Mouse (Mus musculus): Measurements from ENCODE around the gene Kcnh7. TPM values are rescaled to one million over a fixed set of nuclear protein-coding genes. Genes with fewer than 3 reads are reported as not detected.
"Not testable (repeated sequence)": the region's sequence is repeated elsewhere in the genome, so short reads cannot be mapped to it uniquely, and the experiment has no call there.

The Kcnh7 gene
- polyA plus RNA-seq, 1 experiment from 2014 or later: 4.5 TPM

GRCm38 (mm10) chr2:62715260-62715659 is 468.8 kb downstream of the Kcnh7 start:
- Histone ChIP-seq H3K36me3 (no peaks in the 10 kb centered on the region), H3K9ac (no peak overlapping the region), H3K9me3 (replicated peaks) (no peaks in the 10 kb centered on the region), H3K4me2 (no peak overlapping the region), H3K4me1 (replicated peaks) (no peaks in the 10 kb centered on the region), H3K27me3 (replicated peaks) (no peaks in the 10 kb centered on the region), H3K27ac (ENCODE audit: poor library complexity, severe bottlenecking) (no peak overlapping the region), H3K4me3 (no peak overlapping the region)
- ATAC-seq (ENCODE audit: insufficient number of reproducible peaks, low FRiP score): no peak
- 83% methylated on average over 4 of the region's 4 CpGs for WGBS

GRCm38 (mm10) chr2:62714362-62714761 is 469.7 kb downstream of the Kcnh7 start:
- H3K36me3 ChIP-seq; ATAC-seq (ENCODE audit: insufficient number of reproducible peaks, low FRiP score); H3K4me2 ChIP-seq; H3K4me1 ChIP-seq (replicated peaks); H3K27me3 ChIP-seq (replicated peaks); H3K27ac ChIP-seq (ENCODE audit: poor library complexity, severe bottlenecking); H3K4me3 ChIP-seq; H3K9ac ChIP-seq; H3K9me3 ChIP-seq (replicated peaks): not testable (repeated sequence)
- 84% methylated on average over 4 of the region's 4 CpGs for WGBS

- H3K27me3 ChIP-seq (replicated peaks): no peaks in the 10 kb centered on the region
- no peaks in the 10 kb centered on the region for H3K4me1 ChIP-seq (replicated peaks)
- WGBS: 89% methylated on average over 1 of the region's 1 CpGs
Observed at GRCm38 (mm10) chr2:62709633-62710032, 474.5 kb downstream of the Kcnh7 start.

GRCm38 (mm10) chr2:62706313-62706712 is 477.8 kb downstream of the Kcnh7 start:
- H3K27ac ChIP-seq (ENCODE audit: poor library complexity, severe bottlenecking): no peak overlapping the region
- no peak overlapping the region for H3K9ac ChIP-seq
- 83% methylated on average over 3 of the region's 3 CpGs for WGBS
- ATAC-seq (ENCODE audit: insufficient number of reproducible peaks, low FRiP score): no peak
- H3K36me3 ChIP-seq: no peaks in the 10 kb centered on the region
- H3K4me2 ChIP-seq: no peak overlapping the region
- H3K9me3 ChIP-seq (replicated peaks): no peaks in the 10 kb centered on the region
- no peaks in the 10 kb centered on the region for H3K4me1 ChIP-seq (replicated peaks)
- H3K4me3 ChIP-seq: no peak overlapping the region
- no peaks in the 10 kb centered on the region for H3K27me3 ChIP-seq (replicated peaks)

More at GRCm38 (mm10) chr2:62709633-62710032, 474.5 kb downstream of the Kcnh7 start:
- Histone ChIP-seq H3K9ac (no peak overlapping the region), H3K4me2 (no peak overlapping the region), H3K9me3 (replicated peaks) (no peaks in the 10 kb centered on the region), H3K36me3 (no peaks in the 10 kb centered on the region), H3K4me3 (no peak overlapping the region), H3K27ac (ENCODE audit: poor library complexity, severe bottlenecking) (no peak overlapping the region)
- ATAC-seq (ENCODE audit: insufficient number of reproducible peaks, low FRiP score): no peak

GRCm38 (mm10) chr2:62685934-62686333 is 498.2 kb downstream of the Kcnh7 start:
- Histone ChIP-seq H3K27ac (ENCODE audit: poor library complexity, severe bottlenecking) (no peak overlapping the region), H3K4me3 (no peak overlapping the region), H3K9me3 (replicated peaks) (no peaks in the 10 kb centered on the region), H3K9ac (no peak overlapping the region), H3K4me2 (no peak overlapping the region), H3K4me1 (replicated peaks) (0 out of 2 replicates have a peak, but pooled peaks cover 3% of the 10 kb centered on the region), H3K36me3 (peaks cover 3% of the 10 kb centered on the region; the same call in 1 of the 2 replicates), H3K27me3 (replicated peaks) (no peaks in the 10 kb centered on the region)
- 82% methylated on average over 6 of the region's 6 CpGs for WGBS
- ATAC-seq (ENCODE audit: insufficient number of reproducible peaks, low FRiP score): no peak

- no peaks in the 10 kb centered on the region for H3K27me3 ChIP-seq (replicated peaks)
- no peak overlapping the region for H3K9ac ChIP-seq
- H3K4me1 ChIP-seq (replicated peaks): 0 out of 2 replicates have a peak, but pooled peaks cover 10% of the 10 kb centered on the region
- no peak overlapping the region for H3K27ac ChIP-seq (ENCODE audit: poor library complexity, severe bottlenecking)
- ATAC-seq (ENCODE audit: insufficient number of reproducible peaks, low FRiP score): no peak
- no peak overlapping the region for H3K4me3 ChIP-seq
- H3K4me2 ChIP-seq: no peak overlapping the region
- no peaks in the 10 kb centered on the region for H3K9me3 ChIP-seq (replicated peaks)
- 49% methylated on average over 3 of the region's 3 CpGs for WGBS
- no peaks in the 10 kb centered on the region for H3K36me3 ChIP-seq
Observed at GRCm38 (mm10) chr2:62684989-62685595, 499.0 kb downstream of the Kcnh7 start.

- Histone ChIP-seq H3K4me2 (peak overlapping the region; percentile 40), H3K36me3 (no peaks in the 10 kb centered on the region), H3K4me1 (replicated peaks) (0 out of 2 replicates have a peak, but pooled peaks cover 10% of the 10 kb centered on the region), H3K9me3 (replicated peaks) (no peaks in the 10 kb centered on the region), H3K9ac (no peak overlapping the region), H3K27ac (ENCODE audit: poor library complexity, severe bottlenecking) (no peak overlapping the region), H3K27me3 (replicated peaks) (no peaks in the 10 kb centered on the region), H3K4me3 (no peak overlapping the region)
- 54% methylated on average over 8 of the region's 8 CpGs for WGBS
- no peak for ATAC-seq (ENCODE audit: insufficient number of reproducible peaks, low FRiP score)
Observed at GRCm38 (mm10) chr2:62681667-62682066, 502.4 kb downstream of the Kcnh7 start.

GRCm38 (mm10) chr2:62672788-62673187 is 511.3 kb downstream of the Kcnh7 start:
- H3K27ac ChIP-seq (ENCODE audit: poor library complexity, severe bottlenecking): no peak overlapping the region
- H3K9me3 ChIP-seq (replicated peaks): no peaks in the 10 kb centered on the region
- H3K4me1 ChIP-seq (replicated peaks): no peaks in the 10 kb centered on the region
- 81% methylated on average over 5 of the region's 5 CpGs for WGBS
- no peak for ATAC-seq (ENCODE audit: insufficient number of reproducible peaks, low FRiP score)
- H3K4me3 ChIP-seq: no peak overlapping the region
- no peak overlapping the region for H3K4me2 ChIP-seq
- no peak overlapping the region for H3K9ac ChIP-seq
- no peaks in the 10 kb centered on the region for H3K27me3 ChIP-seq (replicated peaks)
- no peaks in the 10 kb centered on the region for H3K36me3 ChIP-seq

- Histone ChIP-seq H3K27ac (ENCODE audit: poor library complexity, severe bottlenecking) (no peak overlapping the region), H3K4me2 (no peak overlapping the region), H3K4me1 (replicated peaks) (no peaks in the 10 kb centered on the region), H3K4me3 (no peak overlapping the region), H3K36me3 (no peaks in the 10 kb centered on the region), H3K27me3 (replicated peaks) (no peaks in the 10 kb centered on the region), H3K9me3 (replicated peaks) (no peaks in the 10 kb centered on the region), H3K9ac (no peak overlapping the region)
- ATAC-seq (ENCODE audit: insufficient number of reproducible peaks, low FRiP score): no peak
- WGBS: 68% methylated on average over 4 of the region's 4 CpGs
Observed at GRCm38 (mm10) chr2:62670767-62671166, 513.3 kb downstream of the Kcnh7 start.

- Histone ChIP-seq H3K9me3 (replicated peaks) (no peaks in the 10 kb centered on the region), H3K4me2 (no peak overlapping the region), H3K4me1 (replicated peaks) (no peaks in the 10 kb centered on the region), H3K27me3 (replicated peaks) (no peaks in the 10 kb centered on the region), H3K9ac (no peak overlapping the region), H3K4me3 (no peak overlapping the region), H3K36me3 (no peaks in the 10 kb centered on the region), H3K27ac (ENCODE audit: poor library complexity, severe bottlenecking) (no peak overlapping the region)
- WGBS: 81% methylated on average over 5 of the region's 5 CpGs
- ATAC-seq (ENCODE audit: insufficient number of reproducible peaks, low FRiP score): no peak
Observed at GRCm38 (mm10) chr2:62670301-62670700, 513.8 kb downstream of the Kcnh7 start.

GRCm38 (mm10) chr2:62669848-62670247 is 514.2 kb downstream of the Kcnh7 start:
- H3K4me3 ChIP-seq: no peak overlapping the region
- WGBS: 84% methylated on average over 3 of the region's 3 CpGs
- no peak for ATAC-seq (ENCODE audit: insufficient number of reproducible peaks, low FRiP score)
- H3K27me3 ChIP-seq (replicated peaks): no peaks in the 10 kb centered on the region
- H3K9ac ChIP-seq: no peak overlapping the region
- H3K27ac ChIP-seq (ENCODE audit: poor library complexity, severe bottlenecking): no peak overlapping the region
- 0 out of 2 replicates have a peak, but pooled peaks cover under 1% of the 10 kb centered on the region for H3K4me1 ChIP-seq (replicated peaks)
- no peak overlapping the region for H3K4me2 ChIP-seq
- no peaks in the 10 kb centered on the region for H3K9me3 ChIP-seq (replicated peaks)
- H3K36me3 ChIP-seq: no peaks in the 10 kb centered on the region

GRCm38 (mm10) chr2:62665536-62665935 is 518.6 kb downstream of the Kcnh7 start:
- H3K4me3 ChIP-seq: no peak overlapping the region
- H3K4me1 ChIP-seq (replicated peaks): 0 out of 2 replicates have a peak, but pooled peaks cover 2% of the 10 kb centered on the region
- H3K4me2 ChIP-seq: peak overlapping the region; percentile 41
- H3K36me3 ChIP-seq: no peaks in the 10 kb centered on the region
- H3K27ac ChIP-seq (ENCODE audit: poor library complexity, severe bottlenecking): no peak overlapping the region
- H3K27me3 ChIP-seq (replicated peaks): no peaks in the 10 kb centered on the region
- WGBS: 58% methylated on average over 1 of the region's 1 CpGs
- ATAC-seq (ENCODE audit: insufficient number of reproducible peaks, low FRiP score): no peak
- H3K9me3 ChIP-seq (replicated peaks): no peaks in the 10 kb centered on the region
- H3K9ac ChIP-seq: no peak overlapping the region

Measured in heart, embryonic 12.5 days (tissue).